Mouse (Mus musculus): Measurements from ENCODE around the gene Ppp1r36. TPM values are rescaled to one million over a fixed set of nuclear protein-coding genes. Genes with fewer than 3 reads are reported as not detected.

The Ppp1r36 gene
- polyA plus RNA-seq, 1 experiment from 2014 or later, result 1.6 TPM

- no peaks in the 10 kb centered on the region for H3K27me3 ChIP-seq
- ATAC-seq (ENCODE audit: low FRiP score, low read depth), result no peak
- H3K4me1 ChIP-seq (replicated peaks), result peaks cover 17% of the 10 kb centered on the region
- no peak overlapping the region for H3K4me3 ChIP-seq
- H3K9ac ChIP-seq, result no peak overlapping the region
- no peaks in the 10 kb centered on the region for H3K36me3 ChIP-seq
- H3K9me3 ChIP-seq, result no peaks in the 10 kb centered on the region
- H3K27ac ChIP-seq (replicated peaks), result no peak overlapping the region
- no peak overlapping the region for H3K4me2 ChIP-seq
- WGBS, result 91% methylated on average over 3 of the region's 3 CpGs
Measured at GRCm38 (mm10) chr12:76375506-76375905, 41.8 kb upstream of the Ppp1r36 start.

DNA sequence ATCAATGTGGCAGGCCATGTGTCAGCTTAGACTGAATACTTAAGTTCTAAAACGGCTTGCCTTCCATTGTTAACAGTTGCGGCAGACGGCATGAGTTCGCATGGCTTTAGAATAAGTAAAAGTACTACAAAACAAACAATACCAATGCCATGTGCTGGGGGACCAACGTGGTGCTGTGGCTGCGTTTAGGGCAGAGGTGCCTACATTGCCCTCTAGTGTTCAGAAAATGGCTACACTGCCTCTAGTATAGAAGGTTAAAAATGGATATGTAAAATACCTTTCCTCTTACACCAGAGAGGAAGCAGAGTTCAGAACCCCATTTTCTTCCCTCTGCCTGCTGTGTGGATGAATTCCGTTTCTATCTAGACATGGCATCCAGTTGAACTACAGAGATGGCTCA is 40.7 kb upstream of the Ppp1r36 start:
- Histone ChIP-seq H3K27ac (replicated peaks) (no peak overlapping the region), H3K36me3 (no peaks in the 10 kb centered on the region), H3K27me3 (no peaks in the 10 kb centered on the region), H3K4me3 (no peak overlapping the region), H3K4me1 (replicated peaks) (peaks cover 12% of the 10 kb centered on the region), H3K9ac (no peak overlapping the region), H3K4me2 (no peak overlapping the region), H3K9me3 (no peaks in the 10 kb centered on the region)
- 37% methylated on average over 7 of the region's 7 CpGs for WGBS
- ATAC-seq (ENCODE audit: low FRiP score, low read depth), result no peak

DNA sequence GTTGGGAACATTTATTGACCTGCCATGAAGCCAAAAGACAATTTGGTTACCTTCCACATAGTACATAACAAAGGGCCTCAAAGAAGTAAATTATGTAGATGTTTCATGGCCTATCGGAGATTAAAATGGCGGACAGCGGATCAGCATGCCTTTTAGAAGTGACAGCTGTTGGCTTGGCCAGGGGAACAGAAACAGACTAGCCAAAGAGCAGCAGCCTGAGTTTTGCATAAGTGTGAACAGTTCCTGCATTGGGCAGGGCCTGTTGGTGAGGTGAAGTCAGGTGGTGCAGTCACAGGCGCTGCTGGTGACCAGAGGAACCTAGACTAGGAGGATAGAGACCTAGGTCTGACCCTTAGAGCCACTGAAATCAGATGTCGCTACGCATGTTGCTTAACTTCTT is 40.3 kb upstream of the Ppp1r36 start:
- no peaks in the 10 kb centered on the region for H3K27me3 ChIP-seq
- H3K36me3 ChIP-seq, result no peaks in the 10 kb centered on the region
- H3K9me3 ChIP-seq, result no peaks in the 10 kb centered on the region
- H3K27ac ChIP-seq (replicated peaks), result no peak overlapping the region
- no peak overlapping the region for H3K4me2 ChIP-seq
- peaks cover 8% of the 10 kb centered on the region for H3K4me1 ChIP-seq (replicated peaks)
- no peak overlapping the region for H3K4me3 ChIP-seq
- no peak for ATAC-seq (ENCODE audit: low FRiP score, low read depth)
- no peak overlapping the region for H3K9ac ChIP-seq
- 90% methylated on average over 6 of the region's 6 CpGs for WGBS

- Histone ChIP-seq H3K36me3 (no peaks in the 10 kb centered on the region), H3K9ac (no peak overlapping the region), H3K4me3 (no peak overlapping the region), H3K27me3 (no peaks in the 10 kb centered on the region), H3K4me1 (replicated peaks) (0 out of 2 replicates have a peak, but pooled peaks cover 3% of the 10 kb centered on the region), H3K4me2 (no peak overlapping the region), H3K27ac (replicated peaks) (no peak overlapping the region), H3K9me3 (no peaks in the 10 kb centered on the region)
- 89% methylated on average over 3 of the region's 3 CpGs for WGBS
- no peak for ATAC-seq (ENCODE audit: low FRiP score, low read depth)
Measured at GRCm38 (mm10) chr12:76377726-76378125, 39.6 kb upstream of the Ppp1r36 start.

DNA sequence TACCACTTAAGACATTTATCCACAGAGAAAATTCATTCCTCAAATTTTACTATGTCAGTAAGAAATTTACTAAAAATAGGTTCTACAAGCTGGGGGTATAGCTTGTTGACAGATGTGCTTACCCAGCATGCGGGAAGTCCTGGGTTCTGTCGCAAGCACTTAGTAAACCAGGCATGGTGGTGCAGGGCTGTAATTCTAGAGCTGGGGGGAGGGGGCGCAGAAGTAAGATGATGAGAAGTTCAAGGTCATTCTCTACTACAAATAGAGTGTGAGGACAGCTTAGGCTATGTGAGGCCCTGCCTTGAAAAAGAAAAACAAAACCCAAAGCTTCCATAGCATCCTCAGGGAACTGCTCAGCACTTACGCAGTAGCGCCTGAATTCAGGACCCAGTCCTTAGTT is 38.8 kb upstream of the Ppp1r36 start:
- no peak for ATAC-seq (ENCODE audit: low FRiP score, low read depth)
- Histone ChIP-seq H3K27me3 (no peaks in the 10 kb centered on the region), H3K36me3 (no peaks in the 10 kb centered on the region), H3K9ac (no peak overlapping the region), H3K9me3 (no peaks in the 10 kb centered on the region), H3K4me3 (no peak overlapping the region), H3K4me2 (no peak overlapping the region), H3K4me1 (replicated peaks) (no peaks in the 10 kb centered on the region), H3K27ac (replicated peaks) (no peak overlapping the region)
- WGBS, result 95% methylated on average over 5 of the region's 5 CpGs

DNA sequence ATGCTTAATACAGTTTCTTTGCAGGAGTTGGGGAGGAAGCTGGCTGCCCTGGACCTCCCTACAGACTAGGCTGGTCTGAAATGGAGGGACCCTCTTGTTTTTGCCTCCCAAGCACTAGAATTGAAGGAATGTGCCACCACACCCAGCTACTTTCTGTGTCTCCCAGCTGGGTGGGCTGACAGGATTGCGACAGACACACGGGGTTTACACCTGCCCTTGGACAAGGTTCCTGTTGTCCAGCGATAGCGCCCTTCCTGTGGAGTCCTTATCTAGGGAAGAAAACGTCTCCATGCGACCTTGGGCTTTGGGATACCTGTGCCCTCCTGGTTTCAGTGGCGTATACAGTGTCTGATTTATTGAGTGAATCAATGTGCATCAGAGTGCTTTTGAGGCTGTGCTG is 37.2 kb upstream of the Ppp1r36 start:
- H3K4me1 ChIP-seq (replicated peaks), result no peaks in the 10 kb centered on the region
- no peak overlapping the region for H3K27ac ChIP-seq (replicated peaks)
- no peak overlapping the region for H3K4me3 ChIP-seq
- H3K27me3 ChIP-seq, result no peaks in the 10 kb centered on the region
- ATAC-seq (ENCODE audit: low FRiP score, low read depth), result no peak
- WGBS, result 88% methylated on average over 7 of the region's 7 CpGs
- no peaks in the 10 kb centered on the region for H3K9me3 ChIP-seq
- no peak overlapping the region for H3K4me2 ChIP-seq
- no peak overlapping the region for H3K9ac ChIP-seq
- no peaks in the 10 kb centered on the region for H3K36me3 ChIP-seq

- Histone ChIP-seq H3K9ac (no peak overlapping the region), H3K4me2 (no peak overlapping the region), H3K36me3 (no peaks in the 10 kb centered on the region), H3K27ac (replicated peaks) (no peak overlapping the region), H3K9me3 (no peaks in the 10 kb centered on the region), H3K27me3 (no peaks in the 10 kb centered on the region), H3K4me1 (replicated peaks) (no peaks in the 10 kb centered on the region), H3K4me3 (no peak overlapping the region)
- 97% methylated on average over 8 of the region's 8 CpGs for WGBS
- ATAC-seq (ENCODE audit: low FRiP score, low read depth), result no peak
Measured at GRCm38 (mm10) chr12:76385342-76385741, 32.0 kb upstream of the Ppp1r36 start.

- no peaks in the 10 kb centered on the region for H3K27me3 ChIP-seq
- no peak for ATAC-seq (ENCODE audit: low FRiP score, low read depth)
- no peak overlapping the region for H3K4me2 ChIP-seq
- no peaks in the 10 kb centered on the region for H3K4me1 ChIP-seq (replicated peaks)
- 53% methylated on average over 11 of the region's 11 CpGs for WGBS
- no peak overlapping the region for H3K9ac ChIP-seq
- H3K4me3 ChIP-seq, result no peak overlapping the region
- H3K9me3 ChIP-seq, result no peaks in the 10 kb centered on the region
- H3K36me3 ChIP-seq, result no peaks in the 10 kb centered on the region
- H3K27ac ChIP-seq (replicated peaks), result no peak overlapping the region
Measured at GRCm38 (mm10) chr12:76388794-76389193, 28.5 kb upstream of the Ppp1r36 start.

DNA sequence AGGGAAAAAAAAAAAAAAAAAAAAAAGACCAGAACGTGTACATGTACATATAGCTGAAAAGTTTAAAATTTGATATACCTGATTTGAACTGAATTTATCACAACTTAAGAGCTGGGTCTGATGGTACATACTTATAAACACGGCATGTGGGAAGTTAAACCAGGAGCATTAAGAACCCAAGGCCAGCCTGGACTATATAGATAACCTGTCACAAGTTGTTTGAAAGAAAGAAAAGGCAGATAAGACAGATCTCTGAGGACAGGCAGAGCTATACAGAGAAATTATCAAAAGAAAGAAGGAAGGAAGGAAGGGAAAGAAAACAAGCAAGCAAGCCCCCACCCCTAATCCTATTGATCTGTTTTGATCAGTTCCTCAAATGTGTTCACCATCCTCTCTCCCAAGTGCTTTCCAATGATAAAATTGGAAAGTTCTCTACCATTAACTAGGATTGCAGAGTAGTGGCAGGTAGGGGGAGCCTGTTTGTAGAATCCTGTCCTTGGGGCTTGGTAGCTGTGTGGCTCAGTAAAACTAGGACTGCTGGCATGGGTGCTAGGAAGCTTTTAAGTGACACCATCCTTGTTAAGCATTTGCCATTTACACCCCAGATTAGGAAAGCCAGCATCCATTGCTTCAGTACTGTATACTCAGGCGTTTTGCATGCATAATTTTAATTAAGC is 25.6 kb upstream of the Ppp1r36 start:
- no peaks in the 10 kb centered on the region for H3K36me3 ChIP-seq
- no peak overlapping the region for H3K4me3 ChIP-seq
- no peaks in the 10 kb centered on the region for H3K9me3 ChIP-seq
- no peaks in the 10 kb centered on the region for H3K27me3 ChIP-seq
- H3K27ac ChIP-seq (replicated peaks), result no peak overlapping the region
- 80% methylated on average over 3 of the region's 3 CpGs for WGBS
- no peaks in the 10 kb centered on the region for H3K4me1 ChIP-seq (replicated peaks)
- no peak overlapping the region for H3K9ac ChIP-seq
- ATAC-seq (ENCODE audit: low FRiP score, low read depth), result no peak
- H3K4me2 ChIP-seq, result no peak overlapping the region

GRCm38 (mm10) chr12:76392979-76393378 is 24.4 kb upstream of the Ppp1r36 start:
- WGBS, result 86% methylated on average over 5 of the region's 5 CpGs
- H3K36me3 ChIP-seq, result no peaks in the 10 kb centered on the region
- H3K9ac ChIP-seq, result no peak overlapping the region

GRCm38 (mm10) chr12:76397281-76397680 is 20.1 kb upstream of the Ppp1r36 start:
- no peak overlapping the region for H3K27ac ChIP-seq (replicated peaks)
- H3K4me3 ChIP-seq, result no peak overlapping the region
- whole genome bisulfite sequencing, result 86% methylated on average over 5 of the region's 5 CpGs
- no peak overlapping the region for H3K4me2 ChIP-seq
- peaks cover 7% of the 10 kb centered on the region for H3K27me3 ChIP-seq
- no peaks in the 10 kb centered on the region for H3K4me1 ChIP-seq (replicated peaks)
- ATAC-seq (ENCODE audit: low FRiP score, low read depth), result no peak
- H3K36me3 ChIP-seq, result no peaks in the 10 kb centered on the region
- H3K9ac ChIP-seq, result no peak overlapping the region
- no peaks in the 10 kb centered on the region for H3K9me3 ChIP-seq

More at GRCm38 (mm10) chr12:76392979-76393378, 24.4 kb upstream of the Ppp1r36 start:
- H3K27ac ChIP-seq (replicated peaks), result no peak overlapping the region
- H3K27me3 ChIP-seq, result no peaks in the 10 kb centered on the region
- H3K4me3 ChIP-seq, result no peak overlapping the region
- H3K9me3 ChIP-seq, result no peaks in the 10 kb centered on the region
- H3K4me2 ChIP-seq, result no peak overlapping the region
- H3K4me1 ChIP-seq (replicated peaks), result no peaks in the 10 kb centered on the region
- ATAC-seq (ENCODE audit: low FRiP score, low read depth), result no peak

DNA sequence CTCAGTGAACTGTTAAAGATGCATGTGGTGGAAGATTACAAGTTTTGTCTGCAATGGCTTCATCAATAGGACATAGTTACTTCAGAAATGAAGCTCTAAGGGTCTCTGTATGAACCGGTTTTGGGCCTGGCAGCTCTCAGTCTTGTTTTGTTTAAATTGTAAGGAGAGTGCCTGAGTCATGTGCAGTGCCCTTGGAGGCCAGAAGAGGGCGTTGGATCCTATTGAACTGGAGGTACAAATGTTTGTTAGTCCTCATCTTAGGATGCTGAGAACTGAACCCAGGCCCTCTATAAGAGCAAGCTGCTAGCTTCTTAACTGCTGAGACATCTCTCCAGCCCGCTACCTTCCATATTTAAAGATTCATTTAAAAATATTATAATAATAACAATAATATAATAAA is 15.7 kb upstream of the Ppp1r36 start:
- Histone ChIP-seq H3K9ac (no peak overlapping the region), H3K27ac (replicated peaks) (no peak overlapping the region), H3K4me3 (no peak overlapping the region), H3K4me2 (no peak overlapping the region), H3K36me3 (no peaks in the 10 kb centered on the region), H3K27me3 (peaks cover 29% of the 10 kb centered on the region), H3K4me1 (replicated peaks) (peaks cover 24% of the 10 kb centered on the region), H3K9me3 (no peaks in the 10 kb centered on the region)
- 60% methylated on average over 3 of the region's 3 CpGs for WGBS
- ATAC-seq (ENCODE audit: low FRiP score, low read depth), result no peak

All from hindbrain, embryonic 15.5 days (tissue).